Mouse (Mus musculus) forebrain, embryonic 14.5 days (tissue): ENCODE measurements around the gene Chuk. TPM values are rescaled to one million over a fixed set of nuclear protein-coding genes. Genes with fewer than 3 reads are reported as not detected.
A peak's percentile ranks its signal among the peaks of the same experiment; 100 is the strongest.

Experiments
- ATAC-seq: fragments of 200-750 bp; cut with Nextera tagmentation; 2 replicates; pipeline ENCODE4 v1.8.0; 2017; ENCODE audit warnings: mild to moderate bottlenecking, moderate library complexity
- DNase-seq: peaks from one replicate; pipeline ENCODE4 v3.0.0-alpha.2; 2015; ENCODE audit warnings: low spot score
- H3K27ac ChIP-seq: fragments of 300-500 bp; sonication (generic); 2 replicates; pipeline ENCODE4 v1.5.1; 2014; ENCODE audit warnings: low read depth, mild to moderate bottlenecking, control low read depth, low read length, moderate library complexity
- H3K27me3 ChIP-seq: fragments of 300-500 bp; sonication (generic); replicated peaks from 2 replicates; pipeline ENCODE4 v1.6.1; 2014; ENCODE audit warnings: low read length, control low read depth, mixed read lengths; ENCODE audit not compliant: control insufficient read depth, insufficient read depth
- H3K36me3 ChIP-seq: fragments of 300-500 bp; sonication (generic); 2 replicates; pipeline ENCODE4 v1.6.1; 2014; ENCODE audit warnings: low read length, control low read depth; ENCODE audit not compliant: control insufficient read depth, insufficient read depth
- H3K4me1 ChIP-seq: fragments of 300-500 bp; sonication (generic); 2 replicates; pipeline ENCODE4 v1.6.1; 2014; ENCODE audit warnings: antibody characterized with exemption, low read length, control low read depth; ENCODE audit not compliant: control insufficient read depth, insufficient read depth
- H3K4me2 ChIP-seq: fragments of 300-500 bp; sonication (generic); 2 replicates; pipeline ENCODE4 v1.6.1; 2014; ENCODE audit warnings: mild to moderate bottlenecking, control low read depth, low read length
- H3K4me3 ChIP-seq: fragments of 300-500 bp; sonication (generic); 2 replicates; pipeline ENCODE4 v1.5.1; 2014; ENCODE audit warnings: low read depth, low read length, control low read depth
- H3K9ac ChIP-seq: fragments of 300-500 bp; sonication (generic); 2 replicates; pipeline ENCODE4 v1.6.1; 2014; ENCODE audit warnings: mild to moderate bottlenecking, low read length, control low read depth, moderate library complexity
- H3K9me3 ChIP-seq: fragments of 300-500 bp; sonication (generic); replicated peaks from 2 replicates; pipeline ENCODE4 v1.6.1; 2016; ENCODE audit warnings: low read length, control low read depth, mixed read lengths; ENCODE audit not compliant: control insufficient read depth
- WGBS: fragments of 180-500 bp; shearing (Covaris S2); extraction: QIAGEN DNeasy Blood & Tissue Kit; methylation state at CpG from one replicate; pipeline ENCODE4 v1.1.7; 2014; 5-methylcytosine and 5-hydroxymethylcytosine counted together
- polyA plus RNA-seq: library from polyadenylated mRNA; unstranded; fragments of >200 nt; fragmentation: Nextera tagmentation; extraction: Ambion mirVana; gene quantifications from 2 replicates; pipeline ENCODE4 v1.2.1, GENCODE M21; 2014

Chuk gene
- polyA plus RNA-seq, 1 experiment from 2014 or later = 44.8 TPM

- Histone ChIP-seq H3K27me3 (no peaks in the 10 kb centered on the region), H3K9ac (no peak overlapping the region), H3K27ac (no peak overlapping the region), H3K36me3 (peaks cover 83% of the 10 kb centered on the region), H3K4me2 (no peak overlapping the region), H3K9me3 (no peaks in the 10 kb centered on the region), H3K4me1 (no peaks in the 10 kb centered on the region), H3K4me3 (no peak overlapping the region)
- no peak for DNase-seq
- ATAC-seq = no peak
Observed at GRCm38 (mm10) chr19:44117793-44118192, 10.5 kb upstream of the Chuk start.

- peaks cover 56% of the 10 kb centered on the region for H3K36me3 ChIP-seq
- no peaks in the 10 kb centered on the region for H3K27me3 ChIP-seq
- 58% methylated on average over 7 of the region's 7 CpGs for WGBS
- DNase-seq (peak; percentile 53), ATAC-seq (no peak)
- no peak overlapping the region for H3K27ac ChIP-seq
- no peaks in the 10 kb centered on the region for H3K9me3 ChIP-seq
- no peak overlapping the region for H3K4me3 ChIP-seq
- no peak overlapping the region for H3K4me2 ChIP-seq
- H3K9ac ChIP-seq = no peak overlapping the region
- peaks cover 5% of the 10 kb centered on the region; the same call in 1 of the 2 replicates for H3K4me1 ChIP-seq
Observed at GRCm38 (mm10) chr19:44111706-44112105, 4.4 kb upstream of the Chuk start.

GRCm38 (mm10) chr19:44110356-44110755 is 3.1 kb upstream of the Chuk start:
- WGBS = 92% methylated on average over 9 of the region's 9 CpGs

GRCm38 (mm10) chr19:44108996-44109395 is 1.7 kb upstream of the Chuk start:
- Histone ChIP-seq H3K4me3 (no peak overlapping the region), H3K36me3 (peaks cover 36% of the 10 kb centered on the region), H3K9me3 (no peaks in the 10 kb centered on the region), H3K27ac (no peak overlapping the region), H3K9ac (no peak overlapping the region), H3K4me2 (no peak overlapping the region), H3K4me1 (peaks cover 12% of the 10 kb centered on the region), H3K27me3 (no peaks in the 10 kb centered on the region)
- DNase-seq (no peak), ATAC-seq (no peak)

More at GRCm38 (mm10) chr19:44110356-44110755, 3.1 kb upstream of the Chuk start:
- DNase-seq (no peak), ATAC-seq (no peak)
- Histone ChIP-seq H3K27me3 (no peaks in the 10 kb centered on the region), H3K9ac (no peak overlapping the region), H3K36me3 (peaks cover 46% of the 10 kb centered on the region), H3K4me1 (peaks cover 12% of the 10 kb centered on the region), H3K4me3 (no peak overlapping the region), H3K4me2 (no peak overlapping the region), H3K9me3 (no peaks in the 10 kb centered on the region), H3K27ac (no peak overlapping the region)

GRCm38 (mm10) chr19:44107661-44108521 is 611 bp upstream of the Chuk start:
- DNase-seq (peak; percentile 3), ATAC-seq (peak; percentile 42)
- peak overlapping the region; percentile 95 for H3K9ac ChIP-seq
- H3K9me3 ChIP-seq = no peaks in the 10 kb centered on the region
- WGBS = 30% methylated on average over 22 of the region's 22 CpGs
- peaks cover 25% of the 10 kb centered on the region for H3K36me3 ChIP-seq
- H3K4me2 ChIP-seq = peak overlapping the region; percentile 87
- no peak overlapping the region for H3K27ac ChIP-seq
- peaks cover 12% of the 10 kb centered on the region for H3K4me1 ChIP-seq
- peak overlapping the region; percentile 92 for H3K4me3 ChIP-seq
- no peaks in the 10 kb centered on the region for H3K27me3 ChIP-seq

- Histone ChIP-seq H3K4me3 (no peak overlapping the region), H3K4me1 (peaks cover 12% of the 10 kb centered on the region), H3K9ac (no peak overlapping the region), H3K27ac (no peak overlapping the region), H3K4me2 (no peak overlapping the region), H3K9me3 (no peaks in the 10 kb centered on the region), H3K36me3 (peaks cover 10% of the 10 kb centered on the region), H3K27me3 (no peaks in the 10 kb centered on the region)
- no peak for DNase-seq
- ATAC-seq = no peak
- WGBS = 96% methylated on average over 1 of the region's 1 CpGs
Observed at GRCm38 (mm10) chr19:44104393-44104792, 2.9 kb downstream of the Chuk start.

DNA sequence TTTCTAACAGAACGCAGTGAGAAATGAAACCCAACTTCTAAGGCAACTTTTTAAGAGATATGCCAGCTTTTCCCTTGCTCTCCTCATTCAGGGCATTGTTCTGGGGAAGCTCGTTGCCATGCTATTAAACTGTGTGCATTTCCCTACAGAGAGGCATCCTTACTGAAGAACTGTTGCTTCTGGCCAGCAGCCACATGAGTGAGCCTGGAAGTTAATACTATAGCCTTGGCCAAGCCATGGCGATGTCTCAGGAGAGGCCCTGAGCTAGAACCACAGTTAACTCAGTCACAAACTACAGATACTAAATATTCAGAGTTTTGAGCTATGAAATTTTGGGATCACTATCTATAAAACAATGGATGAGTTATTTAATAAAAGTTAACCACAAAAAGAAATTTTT is 4.3 kb downstream of the Chuk start:
- H3K4me1 ChIP-seq = peaks cover 10% of the 10 kb centered on the region
- WGBS = 86% methylated on average over 3 of the region's 3 CpGs
- H3K36me3 ChIP-seq = peaks cover 19% of the 10 kb centered on the region
- no peaks in the 10 kb centered on the region for H3K9me3 ChIP-seq
- ATAC-seq (no peak), DNase-seq (no peak)
- H3K4me2 ChIP-seq = no peak overlapping the region
- no peak overlapping the region for H3K27ac ChIP-seq
- H3K9ac ChIP-seq = no peak overlapping the region
- H3K27me3 ChIP-seq = no peaks in the 10 kb centered on the region
- H3K4me3 ChIP-seq = no peak overlapping the region

DNA sequence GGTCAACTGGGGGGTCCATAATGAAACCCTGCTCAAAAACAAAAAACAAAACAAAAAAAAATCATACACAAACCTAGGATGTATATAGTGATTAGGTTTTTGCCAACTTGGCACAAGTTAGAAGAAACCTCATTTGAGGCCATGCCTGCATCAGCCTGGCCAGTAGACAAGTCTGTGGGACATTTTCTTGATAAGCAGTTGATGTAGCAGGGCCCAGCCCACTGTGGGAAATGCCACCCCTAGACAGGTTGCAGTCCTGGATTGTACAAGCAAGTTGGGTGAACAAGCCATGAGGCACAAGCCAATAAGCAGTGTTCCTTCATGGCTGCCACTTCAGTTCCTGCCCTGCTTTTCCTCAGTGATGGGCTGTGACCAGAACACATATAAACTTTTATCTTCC is 6.4 kb downstream of the Chuk start:
- no peak overlapping the region for H3K4me2 ChIP-seq
- no peak for DNase-seq
- no peak overlapping the region for H3K9ac ChIP-seq

GRCm38 (mm10) chr19:44086278-44086677 is 21.0 kb downstream of the Chuk start:
- H3K9ac ChIP-seq = no peak overlapping the region
- no peaks in the 10 kb centered on the region for H3K27me3 ChIP-seq
- no peaks in the 10 kb centered on the region for H3K4me1 ChIP-seq
- ATAC-seq = no peak
- H3K9me3 ChIP-seq = no peaks in the 10 kb centered on the region
- no peak overlapping the region for H3K27ac ChIP-seq
- 12% methylated on average over 3 of the region's 3 CpGs for whole genome bisulfite sequencing
- no peak overlapping the region for H3K4me3 ChIP-seq
- H3K36me3 ChIP-seq = peaks cover 58% of the 10 kb centered on the region
- no peak overlapping the region for H3K4me2 ChIP-seq
- no peak for DNase-seq

More for the DNA sequence above, 6.4 kb downstream of the Chuk start:
- no peaks in the 10 kb centered on the region for H3K27me3 ChIP-seq
- H3K4me1 ChIP-seq = no peaks in the 10 kb centered on the region
- H3K36me3 ChIP-seq = peaks cover 36% of the 10 kb centered on the region
- no peak for ATAC-seq
- no peak overlapping the region for H3K4me3 ChIP-seq
- H3K27ac ChIP-seq = no peak overlapping the region
- peaks cover 1% of the 10 kb centered on the region; the same call in 1 of the 2 replicates for H3K9me3 ChIP-seq
